Mouse (Mus musculus) layer of hippocampus, postnatal 36 days (tissue): ENCODE measurements at regions not wholly inside any gene's neighbourhood (a gene's known extent, or its start where the extent isn't known, plus 50 kb on each side); places are given as distances from the start of the nearest gene placed in this dataset.
"Not testable (repeated sequence)": the region's sequence is repeated elsewhere in the genome, so short reads cannot be mapped to it uniquely, and the experiment has no call there.

Experiments
- DNase-seq, 2 experiments: peaks; one replicate each; pipeline ENCODE4 v3.0.0; 2022

- no peak for DNase-seq
Measured at GRCm38 (mm10) chr1:157755015-157755649, 248.6 kb downstream of the Sec16b start.

- no peak for DNase-seq
Measured at GRCm38 (mm10) chr1:157756977-157757376, 250.4 kb downstream of the Sec16b start.

GRCm38 (mm10) chr1:157758337-157758736 lies 251.8 kb downstream of the Sec16b start:
- no peak for DNase-seq

GRCm38 (mm10) chr1:157768201-157768600 lies 261.7 kb downstream of the Sec16b start:
- no peak for DNase-seq

- DNase-seq = no peak
Measured at GRCm38 (mm10) chr1:157797711-157798110, 291.2 kb downstream of the Sec16b start.

DNA sequence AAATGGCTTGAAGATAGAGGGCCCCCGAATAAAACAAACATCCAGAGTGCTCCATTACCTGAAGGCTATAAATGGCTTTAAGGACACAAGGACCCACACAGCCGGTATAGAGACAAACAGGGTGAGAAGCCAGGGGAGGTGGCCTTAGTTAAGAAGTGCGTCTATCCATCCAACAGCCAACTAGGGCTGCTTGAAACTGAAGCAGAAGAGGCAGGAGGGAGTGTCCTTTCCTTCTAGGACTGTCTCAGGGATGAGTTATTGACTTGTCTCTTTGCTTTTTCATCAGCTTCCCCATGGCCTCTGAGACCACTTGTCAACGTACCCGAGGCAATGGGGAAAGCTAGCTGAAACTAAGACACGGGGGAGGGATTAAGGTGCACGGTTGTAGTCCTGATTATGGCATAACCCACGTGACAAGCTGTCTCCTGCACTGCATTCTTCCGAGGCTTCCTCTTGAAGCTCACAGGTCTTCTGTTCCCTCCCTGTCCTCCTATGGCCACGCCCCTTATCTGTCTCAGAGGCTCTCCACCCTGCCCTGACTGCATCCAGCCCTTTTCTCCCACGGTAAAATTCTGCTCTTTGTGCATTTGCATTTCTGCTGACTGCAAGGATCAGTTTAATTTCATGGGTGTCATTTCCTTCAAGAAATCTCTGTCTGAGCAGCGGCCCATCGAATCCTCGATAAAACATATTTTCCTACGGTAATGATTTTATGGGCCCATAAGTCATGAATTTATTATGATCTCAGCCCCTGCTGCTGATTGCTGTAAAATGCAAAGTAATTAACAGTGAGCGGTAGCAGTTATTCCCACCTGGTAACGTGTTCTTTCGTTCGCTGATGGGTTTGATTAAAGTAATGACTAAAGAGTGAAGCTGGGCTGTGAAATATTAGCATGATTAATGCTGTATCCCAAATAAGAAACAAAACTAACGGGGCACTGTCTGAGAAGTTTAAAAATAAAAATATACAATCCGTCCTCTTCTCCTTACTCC lies 292.3 kb downstream of the Sec16b start:
- DNase-seq = no peak

DNA sequence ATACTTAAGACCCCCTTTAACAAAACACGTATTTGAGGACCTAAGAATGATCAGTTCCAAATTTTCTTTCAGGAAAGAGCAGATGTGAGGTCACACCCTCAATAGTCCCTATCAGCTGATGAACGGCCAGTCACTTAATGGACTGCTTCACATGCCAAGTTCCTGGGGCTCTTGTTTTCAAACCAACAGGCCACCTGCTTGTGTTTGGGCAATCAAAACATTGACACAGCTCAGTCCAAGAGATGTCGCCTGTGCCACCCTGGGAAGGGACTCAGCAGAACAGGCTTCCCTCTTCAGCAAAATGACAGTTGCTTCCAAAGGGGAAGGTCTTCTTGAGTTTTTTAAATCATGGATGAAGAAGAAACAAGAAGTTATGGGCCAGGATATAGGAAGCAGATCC lies 294.6 kb downstream of the Sec16b start:
- no peak for DNase-seq

- no peak for DNase-seq
Measured at GRCm38 (mm10) chr1:157804229-157804628, 297.7 kb downstream of the Sec16b start.

- DNase-seq = no peak
Measured at GRCm38 (mm10) chr1:157806296-157806695, 299.8 kb downstream of the Sec16b start.

DNA sequence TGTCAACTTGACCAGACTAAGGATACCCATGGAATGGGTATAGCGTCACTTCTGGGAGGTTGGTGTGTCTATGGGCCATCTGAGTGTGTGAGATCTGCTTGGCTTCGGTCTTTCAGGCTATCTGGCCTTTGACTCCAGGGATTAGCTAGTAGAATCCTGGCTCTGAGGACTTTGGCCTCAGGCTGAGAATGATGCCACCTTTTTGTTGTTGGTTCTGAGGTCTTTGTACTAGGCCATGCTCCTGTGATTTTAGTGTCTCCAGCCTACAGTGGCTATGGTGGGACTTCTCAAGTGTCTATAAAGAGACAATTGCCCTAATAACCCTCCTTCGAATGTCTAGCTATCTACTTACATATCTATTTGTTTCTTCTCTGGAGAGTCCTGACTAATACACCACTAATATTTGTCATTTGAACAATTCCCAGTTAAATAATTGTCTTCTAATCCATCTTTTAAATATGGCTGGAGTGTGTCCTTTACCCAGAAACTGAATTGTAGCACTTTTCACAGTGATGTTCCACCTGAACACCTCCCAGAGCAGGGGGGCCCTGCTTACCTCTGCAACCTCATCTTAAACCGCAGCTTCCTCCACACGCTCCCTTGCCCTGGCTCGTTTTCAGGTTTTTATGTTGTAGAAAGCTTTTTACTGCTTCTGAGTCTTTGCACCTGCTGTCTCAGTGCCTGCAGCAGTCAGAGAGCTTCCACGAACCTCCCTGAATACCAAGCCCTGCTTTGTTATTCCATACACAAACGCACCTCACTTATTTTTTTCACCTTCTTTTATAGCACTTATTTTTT lies 303.3 kb downstream of the Sec16b start:
- no peak for DNase-seq

- no peak for DNase-seq
Measured at GRCm38 (mm10) chr1:157810657-157811056, 304.1 kb downstream of the Sec16b start.

GRCm38 (mm10) chr1:157827966-157828365 lies 321.4 kb downstream of the Sec16b start:
- no peak for DNase-seq

- no peak for DNase-seq
Measured at GRCm38 (mm10) chr1:157831511-157831910, 325.0 kb downstream of the Sec16b start.

DNA sequence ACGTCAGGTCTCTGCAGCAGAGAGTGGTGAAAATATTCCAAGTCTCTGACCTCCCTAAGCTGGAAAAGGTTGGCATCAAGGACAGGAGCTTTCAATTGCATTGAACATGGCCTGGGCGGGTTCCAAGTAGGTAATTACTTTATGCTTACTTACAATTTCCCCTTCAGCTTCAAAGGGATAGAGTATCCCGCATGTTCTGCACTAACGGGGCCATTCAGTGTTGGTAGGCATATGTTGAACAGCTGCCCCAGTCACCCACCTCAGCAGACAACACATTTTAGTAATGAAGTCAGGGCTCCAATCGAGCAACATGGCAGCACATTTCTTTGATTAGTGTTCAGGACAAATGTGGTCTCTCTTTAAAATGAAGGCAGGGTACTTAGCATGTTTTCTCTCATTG lies 366.2 kb downstream of the Sec16b start:
- no peak for DNase-seq

DNA sequence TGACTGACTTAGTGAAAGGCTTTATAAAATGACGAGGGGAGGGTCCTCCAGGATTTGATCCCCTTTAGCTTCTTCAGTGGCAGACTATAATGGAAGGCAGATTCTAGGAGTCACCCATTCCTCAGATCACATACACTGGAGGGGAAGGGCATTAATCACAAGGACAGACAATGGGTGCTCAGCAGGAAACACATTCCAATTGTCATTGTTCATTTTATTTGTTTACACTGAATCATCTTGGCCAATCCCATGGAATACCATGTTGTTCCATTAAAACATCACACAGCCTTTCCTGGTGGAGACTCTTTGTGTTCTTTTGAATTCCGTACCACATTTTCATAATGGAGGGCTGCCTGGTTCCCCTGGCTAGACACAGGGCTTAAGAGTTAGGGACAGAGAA lies 368.5 kb downstream of the Sec16b start:
- no peak for DNase-seq

DNA sequence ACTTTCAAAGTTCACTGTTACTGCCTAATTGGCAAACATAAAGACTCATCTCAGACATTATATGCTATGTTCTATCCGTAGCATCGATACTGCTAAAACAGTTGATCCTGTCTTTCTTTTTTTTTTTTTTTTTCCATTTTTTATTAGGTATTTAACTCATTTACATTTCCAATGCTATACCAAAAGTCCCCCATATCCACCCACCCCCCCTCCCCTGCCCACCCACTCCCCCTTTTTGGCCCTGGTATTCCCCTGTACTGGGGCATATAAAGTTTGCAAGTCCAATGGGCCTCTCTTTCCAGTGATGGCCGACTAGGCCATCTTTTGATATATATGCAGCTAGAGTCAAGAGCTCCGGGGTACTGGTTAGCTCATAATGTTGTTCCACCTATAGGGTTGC lies 370.6 kb downstream of the Sec16b start:
- not testable (repeated sequence) for DNase-seq

DNA sequence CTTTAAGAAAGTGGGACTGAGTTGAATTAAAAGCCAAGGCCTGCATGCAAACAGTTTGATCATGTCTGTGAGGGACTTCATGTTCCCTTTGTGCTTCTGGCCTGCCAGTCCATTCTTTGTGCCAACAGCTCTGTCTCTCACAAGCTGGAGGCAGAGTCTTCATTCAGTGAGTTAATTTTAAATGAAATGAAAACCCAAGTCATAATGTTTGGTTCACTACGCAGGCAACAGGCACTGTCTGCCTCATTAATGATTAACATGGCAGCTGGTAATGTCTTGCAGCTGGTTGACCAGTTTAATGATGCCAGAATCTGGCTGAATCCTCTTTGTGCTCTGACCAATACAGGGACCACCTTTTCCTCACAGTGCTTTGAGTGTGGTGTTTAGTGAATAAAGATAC lies 380.6 kb downstream of the Sec16b start:
- peak in 1 of 2 experiments; percentile 9 for DNase-seq

DNA sequence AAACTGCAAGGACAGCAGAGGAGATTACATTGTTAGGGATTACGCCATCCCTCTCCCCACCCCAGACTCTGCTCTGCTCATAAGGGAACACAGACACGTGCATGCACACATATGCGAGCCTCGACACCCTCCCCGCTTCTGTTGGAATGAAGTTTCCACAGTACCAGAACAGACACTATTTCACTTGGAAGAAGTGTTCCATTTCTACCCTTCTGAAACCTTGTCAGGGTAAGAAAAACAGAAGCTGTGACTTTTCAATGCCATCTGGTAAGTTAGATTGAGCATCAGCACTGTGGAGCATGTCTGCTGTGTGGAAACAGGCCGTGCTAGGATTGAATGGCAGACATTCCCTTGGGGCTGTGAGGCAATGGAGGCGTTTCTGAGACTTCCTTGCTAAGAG lies 382.0 kb downstream of the Sec16b start:
- peak; percentile 43 to 51 for DNase-seq

DNA sequence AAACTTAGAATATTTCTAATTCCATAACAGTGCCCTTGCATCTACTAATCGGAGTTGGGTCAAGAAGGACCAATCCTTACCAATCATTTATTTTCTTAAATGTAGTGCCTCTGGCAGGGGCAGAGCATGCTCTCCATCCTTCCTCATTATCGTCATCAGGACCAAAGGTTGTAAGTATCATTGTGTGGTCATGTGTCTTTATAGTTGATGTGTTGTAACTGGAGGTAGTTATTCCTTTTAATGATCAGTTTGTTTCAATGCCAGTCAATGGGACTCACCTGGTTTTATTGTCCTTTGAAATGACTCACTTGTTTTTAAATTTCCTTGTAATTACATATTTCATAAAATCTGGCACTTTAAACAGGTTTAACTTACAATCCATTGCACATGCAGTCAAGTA lies 399.6 kb downstream of the Sec16b start:
- DNase-seq = no peak

- DNase-seq = no peak
Measured at GRCm38 (mm10) chr1:157937800-157938348, 418.3 kb downstream of the Brinp2 start.

GRCm38 (mm10) chr1:157939516-157939915 lies 416.6 kb downstream of the Brinp2 start:
- no peak for DNase-seq

DNA sequence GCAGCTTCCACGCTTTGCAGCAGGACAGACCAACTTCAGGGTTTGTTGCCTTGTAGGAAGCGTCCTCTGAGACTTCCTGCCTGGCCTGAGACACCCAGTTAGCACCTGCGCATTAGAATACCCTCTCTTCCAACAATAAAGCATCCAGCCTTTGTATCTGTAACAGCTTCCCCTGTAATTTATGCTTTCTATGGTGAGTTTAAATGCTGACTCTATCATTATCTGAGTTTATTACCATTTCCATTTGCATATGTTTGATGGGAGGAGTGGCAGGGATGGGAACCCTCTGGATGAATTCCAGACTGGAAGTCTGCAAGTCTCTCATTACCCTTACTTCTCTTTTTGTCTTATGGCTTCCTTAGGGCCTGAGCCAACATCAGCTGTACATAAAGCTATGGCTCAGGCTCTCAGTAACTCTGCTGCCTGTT lies 415.8 kb downstream of the Brinp2 start:
- no peak for DNase-seq

DNA sequence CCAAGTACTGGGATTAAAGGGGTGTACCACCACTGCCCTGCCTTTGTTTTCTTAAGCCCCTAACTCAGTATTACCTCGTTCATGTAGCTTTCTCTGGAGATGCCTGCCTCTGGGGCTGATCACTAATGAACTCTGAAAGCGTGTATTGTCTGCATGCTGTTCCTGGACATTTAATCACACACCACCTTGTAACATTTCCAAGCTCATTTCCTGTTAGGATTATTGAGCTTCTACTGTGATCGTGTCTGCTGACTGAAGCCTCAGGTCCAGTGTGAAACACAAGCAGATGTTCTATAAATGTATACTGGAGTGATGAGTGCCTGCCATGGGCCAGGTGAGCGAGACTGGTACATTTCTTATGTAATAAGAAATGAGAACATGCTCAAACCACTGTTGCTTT lies 398.6 kb downstream of the Brinp2 start:
- no peak for DNase-seq
